Mouse (Mus musculus) cerebellum, adult 11-12 months (tissue): Measurements from ENCODE around the gene Afdn.

Experiments
- DNase-seq: peaks from one replicate; pipeline ENCODE4 v3.0.0; 2022

Afdn gene

DNA sequence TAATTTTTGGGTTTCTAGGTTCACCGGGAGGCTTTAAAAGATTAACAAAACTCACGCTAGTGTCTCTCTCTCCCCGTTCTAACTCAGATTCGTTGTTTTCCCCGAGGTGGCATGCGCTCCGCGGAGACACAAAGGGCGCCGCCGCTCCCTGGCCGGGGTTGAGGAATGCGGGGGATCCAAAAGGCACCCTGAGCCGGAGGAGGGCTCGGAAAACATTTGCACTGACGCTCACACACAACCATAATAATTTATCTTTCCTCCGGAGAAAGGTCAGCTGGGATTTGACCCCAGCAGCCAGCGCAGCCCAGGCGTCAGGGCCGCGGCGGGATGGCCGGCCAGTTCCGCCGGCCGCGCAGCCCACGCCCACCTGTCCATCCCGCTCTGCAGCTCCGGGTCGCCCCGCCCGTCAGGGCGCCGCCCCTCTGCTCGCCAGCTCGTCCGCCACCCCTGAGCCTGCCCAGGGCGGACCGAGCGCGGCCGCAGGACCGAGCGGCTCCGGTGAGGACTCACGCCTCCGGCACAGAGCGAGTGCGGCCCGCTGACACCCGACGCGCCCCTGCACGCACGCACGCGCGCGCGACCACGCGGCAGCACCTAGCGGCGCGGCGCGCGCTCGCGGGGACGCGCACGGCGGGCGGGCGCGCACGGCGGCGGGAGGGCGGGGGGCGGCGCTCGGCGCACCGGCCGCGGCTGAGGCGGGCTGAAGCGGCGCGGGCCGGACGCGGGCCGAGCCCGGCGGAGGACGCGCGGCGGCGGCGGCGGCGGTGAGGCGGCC lies at the start of gene Afdn:
Gene Afdn, plus strand, starts transcription at position 687 of the 775 bp plus-strand sequence.
- DNase-seq: peak; percentile 91

DNA sequence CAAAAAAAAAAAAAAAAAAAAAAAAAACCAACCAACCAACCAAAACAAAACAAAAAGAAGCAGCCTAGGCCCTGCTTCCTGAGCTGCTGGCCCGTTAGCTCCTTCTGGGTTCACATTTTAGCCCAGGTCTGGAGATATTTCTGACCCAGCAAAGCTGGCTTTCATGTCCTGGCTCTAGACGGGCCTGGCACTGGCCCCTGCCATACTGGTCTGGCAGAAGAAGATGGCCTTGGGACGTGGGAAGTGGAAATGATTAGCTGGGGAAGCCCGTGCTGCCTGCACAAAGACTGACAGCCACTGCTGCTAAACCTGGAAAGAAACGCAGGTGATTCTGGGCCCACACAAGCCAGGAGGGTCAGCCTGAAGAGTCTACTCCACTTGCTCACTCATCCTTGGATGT lies 49.2 kb upstream of the Afdn start:
- DNase-seq: peak; percentile 67

DNA sequence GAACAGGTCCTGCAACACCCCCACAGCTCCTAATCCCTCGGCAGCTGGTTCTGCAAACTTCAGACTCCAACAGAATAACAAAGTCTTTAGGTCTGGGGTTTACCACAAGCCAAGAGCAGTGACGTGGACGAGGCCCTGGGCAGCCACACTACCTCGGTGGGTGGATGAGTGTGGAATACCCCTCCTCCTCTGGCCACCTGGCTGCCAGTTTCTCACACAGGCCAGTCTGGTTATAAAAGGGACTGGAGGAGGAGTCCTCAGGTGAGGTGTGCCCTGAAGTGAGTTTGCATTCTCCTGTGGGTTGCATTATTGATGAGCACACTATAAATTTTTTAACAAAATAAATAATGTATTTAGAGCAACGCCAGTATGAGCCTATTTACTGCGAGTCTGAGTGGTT lies 48.2 kb upstream of the Afdn start:
- DNase-seq: no peak

DNA sequence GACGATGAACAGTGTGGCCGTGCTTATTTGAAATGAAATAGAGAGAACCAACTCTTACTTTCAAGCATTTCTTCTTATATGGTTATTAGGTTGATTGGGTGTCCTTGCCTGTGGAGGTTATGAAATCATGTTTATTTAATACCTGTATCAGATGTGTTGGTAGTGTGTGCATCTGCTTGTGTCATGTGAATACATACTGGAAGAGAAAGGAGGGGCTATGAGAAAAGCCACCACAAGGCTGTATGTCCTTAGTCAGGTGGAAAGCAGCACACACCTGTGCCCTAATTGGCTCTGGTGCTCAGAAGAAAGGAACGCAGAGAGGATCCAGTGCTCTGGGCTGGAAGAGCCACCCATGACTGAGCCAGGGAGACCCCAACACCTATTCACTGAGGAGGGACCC lies 47.8 kb upstream of the Afdn start:
- DNase-seq: no peak

DNA sequence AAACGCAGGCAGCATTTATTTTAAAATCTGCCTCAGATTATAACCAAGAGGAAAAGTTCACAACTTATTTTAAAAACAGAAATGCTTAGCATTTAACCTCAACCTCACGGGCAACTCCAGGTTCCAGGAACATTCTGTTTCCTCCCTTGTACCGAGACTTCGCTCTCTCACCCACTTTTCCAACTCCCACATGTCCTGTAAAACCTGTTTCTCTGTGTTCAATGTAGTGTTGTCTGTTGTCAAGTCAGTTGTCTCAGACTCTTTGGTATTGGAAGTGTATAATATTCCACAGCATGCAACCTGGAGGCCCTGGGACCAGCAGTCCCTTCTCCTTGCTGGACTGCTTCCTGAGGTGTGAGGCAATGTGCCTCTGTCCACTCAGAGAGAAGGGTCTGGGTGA lies 46.2 kb upstream of the Afdn start:
- DNase-seq: no peak

DNA sequence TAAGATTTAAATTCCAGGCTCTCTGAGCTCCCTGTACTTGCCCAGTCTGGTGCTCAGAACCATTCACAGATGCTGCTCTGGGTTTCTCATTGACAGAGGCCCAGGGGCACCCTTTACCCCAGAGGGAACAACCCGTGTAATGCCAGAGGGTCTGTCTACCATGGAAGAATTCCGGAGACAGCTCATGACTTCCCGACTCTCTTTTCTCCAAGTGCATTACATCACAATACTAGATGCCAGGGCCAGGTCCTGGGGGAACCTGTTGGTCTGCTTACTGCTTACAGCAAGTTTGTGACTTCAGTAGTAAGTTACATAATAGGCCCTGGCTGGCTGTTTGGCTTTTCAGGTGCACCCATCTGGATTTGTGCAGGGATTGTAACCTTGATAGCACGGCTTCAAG lies 45.7 kb upstream of the Afdn start:
- DNase-seq: no peak

DNA sequence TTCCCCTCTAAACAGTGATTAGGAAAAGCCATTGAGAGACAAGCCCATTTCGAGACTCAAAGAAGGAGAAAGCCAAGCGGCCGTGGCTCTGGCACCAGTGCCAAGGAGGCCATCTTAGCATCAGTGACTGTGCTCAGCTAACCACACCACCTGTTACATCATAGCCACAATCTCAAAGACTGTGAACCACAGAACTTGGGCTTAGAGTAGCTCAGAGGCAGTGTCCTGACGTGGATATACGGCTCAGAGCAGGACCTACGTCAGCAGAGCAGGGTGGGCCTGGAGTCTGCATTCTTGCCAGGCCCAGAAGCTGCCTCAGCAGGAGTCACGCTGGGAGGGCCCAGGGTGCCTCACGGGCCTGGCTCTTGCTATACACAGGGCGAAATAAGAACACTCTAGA lies 44.8 kb upstream of the Afdn start:
- DNase-seq: no peak

DNA sequence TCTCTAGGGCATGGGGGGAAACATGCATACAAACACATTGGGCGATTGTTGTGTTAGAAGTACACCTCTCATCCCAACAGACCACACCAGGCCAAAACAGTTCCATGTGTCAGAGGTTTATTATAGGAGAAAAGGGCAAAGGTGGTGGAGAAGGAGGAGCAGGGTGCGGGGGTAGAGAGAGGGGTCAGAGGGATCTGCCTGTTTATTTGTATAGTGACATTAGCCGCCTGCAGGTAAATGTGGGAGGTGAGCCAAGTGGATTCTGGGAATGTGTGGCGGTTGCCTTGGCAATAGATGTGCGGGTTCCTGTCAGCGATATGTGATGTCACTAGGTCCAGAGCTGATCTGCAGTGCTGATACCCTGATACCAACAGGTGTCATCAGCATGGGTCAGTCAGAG lies 44.0 kb upstream of the Afdn start:
- no peak for DNase-seq

DNA sequence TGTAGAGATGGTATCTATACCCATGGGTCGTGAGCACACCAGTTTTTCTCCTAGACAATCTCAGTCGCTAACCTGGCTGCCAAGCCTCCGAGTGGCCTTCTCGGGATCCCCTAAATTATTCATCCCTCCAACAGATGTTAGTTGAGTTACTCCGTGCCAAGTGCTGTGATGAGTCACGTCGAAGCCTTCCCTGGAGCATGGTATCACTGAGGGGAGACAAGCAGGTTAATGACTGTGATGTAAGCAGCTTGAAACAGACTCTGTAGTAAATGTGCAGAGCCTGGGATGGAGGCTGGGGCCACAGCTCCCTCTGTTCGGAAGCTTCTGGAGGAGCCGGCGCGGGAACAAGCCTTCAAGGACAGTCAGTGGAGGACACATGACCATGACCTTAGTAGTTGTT lies 42.9 kb upstream of the Afdn start:
- DNase-seq: no peak

DNA sequence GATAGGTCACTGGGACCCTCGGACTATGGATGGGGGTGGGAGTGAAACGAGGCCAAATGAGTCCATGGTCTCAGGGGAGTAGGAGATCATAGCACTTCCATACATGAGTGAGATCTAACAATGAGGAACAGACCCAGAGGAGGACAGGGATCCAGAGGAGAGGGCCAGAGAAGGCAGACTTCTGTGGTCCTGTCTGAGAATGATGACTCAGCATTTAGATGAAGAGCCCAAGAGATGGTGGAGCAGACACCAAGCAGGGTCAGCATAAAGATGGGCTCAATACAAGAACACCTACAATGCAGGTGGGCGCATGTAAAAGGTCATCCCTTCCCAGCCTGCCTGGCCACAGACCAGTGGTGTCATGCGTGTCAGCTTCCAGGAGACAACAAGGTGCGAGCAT lies 40.2 kb upstream of the Afdn start:
- no peak for DNase-seq

DNA sequence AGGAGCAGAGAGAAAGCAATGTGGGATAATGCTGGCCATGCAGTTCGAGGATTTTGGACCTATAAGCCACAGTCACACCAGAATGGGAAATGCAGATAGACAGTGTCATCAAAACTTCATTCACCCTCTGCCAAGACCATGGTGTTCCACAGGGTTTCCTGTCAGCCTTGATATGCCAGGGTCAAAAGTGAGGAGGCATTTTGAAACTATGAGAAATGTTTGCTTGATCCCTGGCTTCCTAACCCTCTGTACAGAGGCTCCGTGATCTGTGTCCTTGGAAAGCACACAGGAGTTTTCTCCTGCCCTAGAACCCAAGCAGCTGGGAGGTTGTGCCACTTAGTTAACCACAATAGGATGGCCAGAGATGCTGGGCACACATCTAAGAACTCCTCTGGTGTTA lies 39.0 kb upstream of the Afdn start:
- no peak for DNase-seq

DNA sequence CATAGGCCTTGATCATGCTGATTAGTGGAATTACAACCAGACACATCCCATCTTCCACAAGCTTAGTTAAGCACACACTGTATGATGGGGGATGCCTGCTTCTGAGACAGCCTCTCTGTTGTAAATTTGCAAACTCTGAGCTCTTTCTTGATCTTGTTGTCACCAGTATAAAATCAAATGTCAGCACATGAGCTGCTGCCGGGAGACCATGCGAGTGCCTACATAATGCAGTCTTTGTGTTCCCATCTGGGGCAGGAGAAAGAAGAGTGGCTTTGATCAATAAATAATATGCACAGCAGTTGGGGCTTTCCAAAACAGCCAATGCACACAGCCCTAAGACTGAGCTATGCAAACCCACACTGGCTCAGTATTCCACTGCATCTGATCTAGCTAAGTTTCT lies 37.9 kb upstream of the Afdn start:
- no peak for DNase-seq

DNA sequence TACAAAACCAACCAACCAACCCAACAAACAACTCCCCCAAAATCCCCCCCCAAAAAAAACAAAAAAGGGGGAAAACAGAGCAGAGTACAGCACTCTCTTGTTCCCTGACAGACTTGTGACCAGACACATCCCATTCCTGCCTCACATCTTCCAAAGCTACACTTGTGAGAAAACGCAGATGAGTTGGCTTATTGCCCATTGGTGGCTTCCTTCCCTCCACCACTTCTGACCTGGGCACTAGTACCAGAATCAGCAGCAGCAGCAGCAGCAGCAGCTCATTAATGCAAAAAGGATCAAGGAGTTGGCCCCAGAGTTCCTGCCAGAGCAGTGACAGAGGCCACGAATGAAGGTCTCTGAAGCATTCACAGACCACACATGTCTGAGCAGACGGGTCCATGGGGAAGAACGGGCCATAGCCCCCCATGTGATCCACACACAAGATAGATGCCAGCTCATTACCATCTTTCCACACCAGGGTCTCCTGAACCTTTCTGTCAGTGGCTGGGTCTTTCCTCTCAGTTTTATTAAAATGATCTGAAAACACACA lies 35.3 kb upstream of the Afdn start:
- no peak for DNase-seq

DNA sequence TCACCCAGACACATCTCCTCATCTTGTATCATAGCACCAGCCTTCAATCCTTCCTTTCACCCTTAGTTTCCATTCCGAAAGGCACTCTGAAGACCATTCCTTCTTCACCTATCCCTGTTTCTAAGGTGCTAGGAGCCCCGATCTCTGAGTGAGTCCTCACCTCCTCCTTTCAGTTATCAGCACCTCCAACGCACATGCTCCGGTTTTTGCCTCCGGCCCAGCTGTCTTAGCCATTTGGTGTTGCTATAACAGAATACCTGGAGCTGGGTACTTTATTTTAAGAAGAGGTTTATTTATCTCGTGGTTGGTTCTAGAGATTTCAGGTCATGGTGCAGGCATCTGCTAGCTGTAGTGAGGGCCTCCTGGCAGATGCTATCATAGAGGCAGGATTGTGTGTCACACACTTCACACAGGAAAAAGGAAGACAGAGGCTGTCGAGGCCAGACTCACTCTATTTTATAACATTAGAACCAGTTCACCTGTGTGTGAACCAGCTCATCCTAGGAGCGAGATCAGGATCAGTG lies 33.4 kb upstream of the Afdn start:
- DNase-seq: no peak

DNA sequence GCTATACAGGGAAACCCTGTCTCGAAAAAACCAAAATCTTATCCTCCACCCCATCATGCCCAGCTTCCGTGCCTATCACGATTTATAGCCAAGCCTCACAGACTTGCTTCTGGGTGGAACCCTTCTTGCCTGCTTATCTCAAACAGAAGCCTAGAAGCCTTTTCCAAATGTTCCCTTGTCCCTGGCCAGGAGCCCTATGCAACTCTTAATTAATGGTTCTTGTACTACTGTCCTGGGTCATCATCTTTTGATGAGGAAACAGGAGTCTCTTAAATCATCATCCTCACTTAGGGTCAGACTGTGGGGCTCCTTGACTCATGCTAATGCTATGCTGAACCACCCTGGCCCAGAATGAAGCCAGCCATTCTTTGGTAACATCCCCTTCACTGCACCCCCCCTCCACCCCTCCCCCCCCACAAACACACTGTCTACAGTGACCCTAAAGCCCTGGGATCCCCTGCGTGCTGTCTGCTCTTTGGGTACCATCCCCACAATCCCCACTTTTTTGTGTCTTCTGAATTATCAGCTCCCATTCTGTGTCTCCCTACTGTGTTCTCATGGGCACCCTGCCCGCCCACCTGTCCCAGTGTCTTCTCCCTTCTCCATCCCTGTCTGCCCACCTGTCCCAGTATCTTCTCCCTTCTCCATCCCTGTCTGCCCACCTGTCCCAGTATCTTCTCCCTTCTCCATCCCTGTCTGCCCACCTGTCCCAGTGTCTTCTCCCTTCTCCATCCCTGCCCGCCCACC lies 29.2 kb upstream of the Afdn start:
- no peak for DNase-seq

DNA sequence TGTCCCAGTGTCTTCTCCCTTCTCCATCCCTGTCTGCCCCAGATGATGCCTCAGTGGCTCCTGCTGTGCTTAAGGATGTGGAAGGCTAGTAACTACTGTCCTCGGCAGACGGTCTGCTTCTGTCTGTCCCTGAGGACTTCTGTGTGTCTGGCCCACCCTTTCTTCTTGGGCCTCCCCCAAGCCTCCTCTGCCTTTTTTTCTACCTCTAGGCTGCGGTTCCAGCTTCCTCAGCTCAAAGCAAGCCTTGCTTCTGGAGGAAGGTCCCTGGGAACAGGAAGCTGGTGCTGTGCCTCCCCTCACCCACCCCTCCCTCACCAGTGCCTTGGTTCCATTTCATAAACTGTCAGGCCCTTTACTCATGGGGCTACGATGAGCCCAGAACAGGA lies 28.6 kb upstream of the Afdn start:
- no peak for DNase-seq

DNA sequence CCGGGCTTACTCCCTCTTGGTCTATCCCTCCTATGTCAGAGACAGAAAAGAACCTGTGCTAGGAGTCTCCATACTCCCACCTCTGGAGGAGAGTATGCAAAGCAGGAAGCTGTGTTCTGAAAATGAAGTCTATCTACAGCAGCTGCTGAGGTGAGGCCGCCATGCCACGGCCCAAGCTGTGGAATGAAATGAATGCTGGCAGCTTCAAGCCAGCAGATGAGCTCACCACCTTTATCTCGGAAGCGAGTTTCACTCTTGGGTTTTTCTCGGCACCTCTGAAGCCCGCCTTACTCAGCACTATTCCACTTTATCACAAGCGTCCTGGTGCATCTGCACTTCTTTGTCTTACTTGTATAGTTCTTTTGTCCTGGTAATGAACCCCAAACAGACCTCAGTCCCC lies 27.7 kb upstream of the Afdn start:
- no peak for DNase-seq

DNA sequence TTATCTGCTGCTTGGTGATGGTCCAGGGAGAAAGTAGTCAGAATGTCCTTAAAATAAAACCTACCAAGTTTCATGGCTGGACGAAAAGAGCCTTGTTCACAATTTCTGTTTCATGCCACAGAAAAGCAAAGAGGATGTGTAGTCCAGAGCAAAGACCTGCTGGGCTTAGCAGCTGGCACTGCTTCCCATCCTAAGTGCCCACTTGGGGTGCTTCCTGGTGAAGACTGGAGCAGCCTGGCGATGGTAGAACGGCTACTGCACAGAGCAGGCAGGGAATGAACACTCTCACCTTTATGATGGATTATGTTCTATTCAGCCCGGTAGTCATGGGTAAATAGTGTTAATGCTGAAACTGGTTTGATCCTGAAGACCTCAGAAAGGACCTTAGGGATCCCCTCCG lies 26.4 kb upstream of the Afdn start:
- no peak for DNase-seq

DNA sequence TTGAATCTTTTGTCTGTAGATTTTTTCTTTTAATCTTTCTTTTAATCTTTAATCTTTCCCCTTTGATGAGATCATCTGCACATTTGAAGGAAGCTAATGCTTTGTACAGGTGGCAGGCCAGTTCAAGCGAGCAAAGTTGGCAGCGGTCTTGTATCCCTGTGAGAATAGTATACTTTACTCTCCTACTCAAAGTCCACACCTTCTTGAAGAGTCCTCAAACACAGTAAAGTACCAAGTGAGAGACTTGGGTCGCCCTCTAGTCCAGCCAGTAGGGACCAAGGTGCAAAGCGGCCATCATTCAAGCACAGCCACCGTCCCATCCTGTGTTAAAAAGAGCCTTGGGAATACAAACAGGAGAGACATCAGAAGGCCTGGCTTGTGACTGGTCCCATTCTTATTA lies 25.3 kb upstream of the Afdn start:
- no peak for DNase-seq

DNA sequence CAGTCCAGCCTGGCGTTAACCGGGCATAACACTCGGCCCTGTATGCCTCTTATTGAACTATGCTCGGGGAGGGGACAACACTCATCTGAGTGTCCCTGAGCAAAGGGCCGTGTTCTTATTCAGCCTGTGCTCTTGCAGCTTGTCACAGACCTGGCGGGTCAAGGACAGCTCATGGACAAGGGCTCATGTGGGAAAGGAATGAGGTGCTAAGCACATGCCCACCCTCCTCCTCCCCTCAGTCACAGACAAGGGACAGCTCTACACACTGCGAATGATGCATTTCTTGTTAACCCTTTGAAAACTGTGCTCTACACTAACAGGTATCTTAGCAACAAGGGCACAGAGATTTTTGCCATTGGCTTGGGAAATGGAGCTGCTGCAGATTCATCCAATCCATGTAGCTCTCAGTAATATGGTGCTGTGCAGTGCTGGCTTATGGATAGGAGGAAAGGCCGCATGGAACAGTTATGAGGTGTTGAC lies 24.5 kb upstream of the Afdn start:
- DNase-seq: no peak

DNA sequence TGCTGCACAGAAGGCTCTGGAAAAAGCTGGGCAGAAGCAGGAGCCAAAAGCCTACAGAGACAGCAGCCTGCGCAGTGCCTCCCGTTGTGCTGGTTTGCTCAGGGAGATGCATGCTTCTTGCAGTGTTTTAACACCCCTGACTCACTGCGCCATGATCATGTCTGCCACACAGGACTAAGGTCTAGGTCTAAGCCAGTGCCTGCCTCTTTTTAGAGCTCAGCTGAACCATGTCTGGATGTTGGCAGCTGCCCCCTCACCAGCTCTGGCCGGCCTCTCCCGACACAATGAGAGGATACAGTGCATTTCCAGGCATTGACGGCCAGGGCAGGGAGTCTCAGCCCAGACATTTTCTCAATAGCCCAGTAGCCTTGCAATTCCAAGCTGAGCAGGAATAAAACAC lies 23.0 kb upstream of the Afdn start:
- DNase-seq: peak; percentile 37

DNA sequence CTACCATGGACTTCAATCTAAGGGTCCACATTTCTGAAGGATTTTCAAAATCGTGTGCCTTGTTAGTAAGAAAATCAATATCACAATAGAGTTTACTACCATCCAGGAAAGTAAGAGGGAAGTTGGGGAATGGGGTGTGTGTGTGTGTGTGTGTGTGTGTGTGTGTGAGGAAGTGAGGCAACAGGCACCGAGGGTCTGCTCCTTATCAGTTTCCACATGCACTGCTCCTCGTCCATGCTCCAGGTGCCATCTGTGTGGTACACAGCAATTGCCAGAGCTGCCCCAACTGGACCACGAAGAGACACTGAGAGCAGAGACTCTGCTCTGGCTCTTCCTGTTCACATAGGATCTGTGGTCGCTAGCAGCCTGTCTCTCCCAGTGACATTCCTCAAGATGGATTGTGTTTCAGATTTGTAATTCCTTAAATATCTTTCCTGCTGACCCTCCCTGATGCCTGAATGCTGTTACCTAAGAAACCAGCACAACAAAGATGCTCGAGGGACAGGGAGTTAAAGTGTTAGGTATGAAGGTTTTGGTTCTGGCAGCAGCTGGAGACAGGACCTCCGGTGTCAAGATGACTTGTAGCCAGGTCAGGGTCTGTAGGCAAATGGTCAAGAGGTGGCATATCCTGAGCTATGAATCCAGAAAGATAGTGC lies 22.1 kb upstream of the Afdn start:
- no peak for DNase-seq

DNA sequence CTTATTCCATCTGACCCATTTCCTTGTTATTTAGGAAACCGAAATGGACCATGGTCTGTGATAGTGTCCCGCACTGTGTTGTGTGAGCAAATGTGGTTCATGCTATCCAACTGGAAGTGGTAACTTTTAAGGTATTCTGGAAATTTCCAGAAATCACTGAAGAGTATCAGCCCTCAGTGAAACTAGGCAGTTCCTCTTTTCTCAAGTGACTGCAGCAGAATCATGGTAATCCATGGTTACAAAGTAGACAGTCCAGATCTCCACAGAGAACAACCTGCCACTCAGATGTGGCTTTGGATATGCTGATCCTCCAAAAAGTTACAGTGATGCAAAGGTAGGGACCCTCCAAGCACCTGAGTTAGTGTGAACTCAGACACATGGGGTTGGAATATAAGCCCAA lies 21.4 kb upstream of the Afdn start:
- DNase-seq: no peak

DNA sequence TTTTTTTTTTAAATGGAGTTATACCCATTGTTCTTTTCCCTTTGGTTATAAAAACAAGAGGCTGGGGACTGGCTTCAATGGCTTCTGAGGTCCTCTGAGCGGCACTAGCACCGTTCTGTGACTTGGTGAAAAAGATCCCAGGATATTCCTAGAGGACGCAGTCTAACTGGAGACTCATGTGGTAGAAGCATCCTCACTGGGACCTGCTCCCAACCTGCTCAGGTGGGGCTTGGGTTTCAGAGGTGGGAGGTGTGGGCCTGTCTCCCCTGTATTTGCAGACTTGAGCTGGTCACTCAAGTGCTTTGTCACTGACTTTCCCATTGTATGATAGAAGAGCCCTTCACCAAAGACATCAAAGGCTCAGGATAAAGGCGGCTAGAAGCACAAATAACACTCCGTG lies 20.4 kb upstream of the Afdn start:
- no peak for DNase-seq
